Mouse (Mus musculus) spleen, adult 2 months (tissue): ENCODE data around the gene Ifnb1.

Experiments used
- CTCF ChIP-seq: fragments of 200-500 bp; IDR thresholded peaks from 2 replicates; pipeline ENCODE4 v1.5.1; 2011; ENCODE audit warnings: mild to moderate bottlenecking, inconsistent platforms; ENCODE audit not compliant: insufficient read depth, insufficient read length, insufficient replicate concordance; ENCODE audit errors: extremely low read depth
- POLR2A ChIP-seq: fragments of 200-500 bp; IDR thresholded peaks from 2 replicates; pipeline ENCODE4 v1.6.1; 2011; ENCODE audit warnings: low read depth, low read length, inconsistent platforms

DNA sequence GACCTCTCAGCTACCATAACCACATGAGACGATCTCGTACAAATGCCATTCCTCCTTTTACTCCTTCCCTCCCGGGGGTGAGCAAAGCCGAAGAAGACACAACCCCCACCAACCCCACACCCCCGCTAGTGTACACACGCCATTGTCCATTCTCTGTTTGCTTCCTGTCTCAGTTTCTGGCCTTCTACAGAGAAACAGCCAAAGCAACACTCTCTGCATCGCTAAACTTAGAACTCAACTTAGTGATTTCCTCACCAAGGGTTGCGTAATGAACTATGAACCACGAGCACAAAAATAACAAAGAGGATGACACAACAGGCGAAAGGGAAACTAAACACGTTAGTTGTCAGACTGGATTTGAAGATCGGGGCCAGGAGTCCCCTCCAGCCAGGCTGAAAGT lies 14.8 kb upstream of the Ifnb1 start:
- TF ChIP-seq CTCF (no peak), POLR2A (no peak)
